Mouse (Mus musculus): ENCODE results near the gene Mlf2. TPM values are rescaled to one million over a fixed set of nuclear protein-coding genes. Genes with fewer than 3 reads are reported as not detected.
A peak's percentile ranks its signal among the peaks of the same experiment; 100 is the strongest.

Mlf2 gene
- polyA plus RNA-seq, 1 experiment, result 737 TPM

DNA sequence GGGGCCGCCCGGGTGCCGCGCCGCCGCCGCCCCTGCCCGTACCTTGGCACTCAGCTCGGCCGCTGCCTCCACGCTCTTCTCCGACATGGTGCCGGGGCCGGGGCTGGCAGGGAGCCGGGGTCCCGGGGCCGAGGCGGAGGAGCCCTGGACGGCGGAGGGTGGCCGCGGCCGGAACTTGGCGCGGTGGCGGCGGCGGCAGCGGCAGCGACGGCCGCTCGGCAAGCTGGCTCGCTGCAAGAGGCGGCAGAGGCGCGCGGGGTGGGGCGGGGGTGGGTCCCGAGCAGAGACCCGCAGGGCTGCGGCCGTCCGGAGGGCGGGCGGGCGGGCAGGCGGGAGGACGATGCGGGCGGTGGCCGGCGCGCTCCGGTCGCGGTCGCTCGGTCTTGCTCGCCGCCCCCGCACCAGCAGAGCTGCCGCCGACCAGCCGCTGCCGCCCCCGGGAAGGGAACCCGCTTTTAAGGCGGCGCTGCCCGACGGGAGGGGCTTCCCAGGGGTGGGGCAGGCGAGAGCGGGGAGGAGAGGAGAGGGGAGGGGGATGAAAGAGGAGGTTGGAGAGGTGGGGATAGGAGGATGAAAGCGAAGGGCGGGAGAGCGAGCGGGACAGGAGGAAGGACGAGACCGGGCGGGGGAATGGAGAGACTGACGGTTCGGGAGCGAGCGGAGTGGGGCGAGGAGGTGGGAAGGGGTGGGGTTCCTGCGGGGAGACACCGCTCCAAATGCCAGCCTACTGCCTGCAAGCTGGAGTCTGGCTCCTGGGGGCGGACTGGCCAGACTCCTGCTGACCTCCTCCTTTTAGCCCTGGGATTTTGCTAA, 13.5 kb upstream of the Mlf2 start:
- TF ChIP-seq POLR2A (IDR thresholded peaks at IDR 0.05; ENCODE audit: extremely low read depth, insufficient read depth, low read length) (peak; percentile 67), CTCF (IDR thresholded peaks at IDR 0.05; ENCODE audit: extremely low read depth, insufficient read depth, low read length) (no peak)
- Histone ChIP-seq H3K27ac (ENCODE audit: insufficient read depth, low read length) (peak overlapping the region; percentile 95), H3K4me3 (ENCODE audit: insufficient read depth, low read length) (peak overlapping the region; percentile 55), H3K4me1 (ENCODE audit: control insufficient read depth, insufficient read depth, low read length) (peaks cover 4% of the 10 kb centered on the region)

DNA sequence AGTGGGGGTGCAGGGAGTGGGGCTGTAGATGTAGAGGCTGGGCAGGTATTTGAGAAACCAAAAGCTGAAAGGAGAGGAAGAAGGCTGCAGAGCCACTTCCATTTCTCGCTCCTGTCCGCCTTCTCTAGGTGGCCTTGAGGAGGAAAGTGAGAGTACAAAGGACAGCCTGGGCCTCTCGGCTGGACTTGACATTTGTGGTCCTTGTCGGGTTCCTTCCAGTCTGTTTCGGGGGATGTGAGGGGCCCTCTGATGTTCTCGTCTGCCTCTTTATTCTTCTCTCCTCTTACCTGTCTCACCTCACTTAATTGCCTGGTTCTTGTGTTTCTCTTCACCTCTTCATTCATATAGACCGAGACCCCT, 12.9 kb upstream of the Mlf2 start:
- Histone ChIP-seq H3K4me1 (ENCODE audit: control insufficient read depth, insufficient read depth, low read length) (peaks cover 4% of the 10 kb centered on the region), H3K27ac (ENCODE audit: insufficient read depth, low read length) (peak overlapping the region; percentile 40), H3K4me3 (ENCODE audit: insufficient read depth, low read length) (peak overlapping the region; percentile 55)
- TF ChIP-seq CTCF (IDR thresholded peaks at IDR 0.05; ENCODE audit: extremely low read depth, insufficient read depth, low read length), result no peak
- TF ChIP-seq POLR2A (IDR thresholded peaks at IDR 0.05; ENCODE audit: extremely low read depth, insufficient read depth, low read length), result no peak

DNA sequence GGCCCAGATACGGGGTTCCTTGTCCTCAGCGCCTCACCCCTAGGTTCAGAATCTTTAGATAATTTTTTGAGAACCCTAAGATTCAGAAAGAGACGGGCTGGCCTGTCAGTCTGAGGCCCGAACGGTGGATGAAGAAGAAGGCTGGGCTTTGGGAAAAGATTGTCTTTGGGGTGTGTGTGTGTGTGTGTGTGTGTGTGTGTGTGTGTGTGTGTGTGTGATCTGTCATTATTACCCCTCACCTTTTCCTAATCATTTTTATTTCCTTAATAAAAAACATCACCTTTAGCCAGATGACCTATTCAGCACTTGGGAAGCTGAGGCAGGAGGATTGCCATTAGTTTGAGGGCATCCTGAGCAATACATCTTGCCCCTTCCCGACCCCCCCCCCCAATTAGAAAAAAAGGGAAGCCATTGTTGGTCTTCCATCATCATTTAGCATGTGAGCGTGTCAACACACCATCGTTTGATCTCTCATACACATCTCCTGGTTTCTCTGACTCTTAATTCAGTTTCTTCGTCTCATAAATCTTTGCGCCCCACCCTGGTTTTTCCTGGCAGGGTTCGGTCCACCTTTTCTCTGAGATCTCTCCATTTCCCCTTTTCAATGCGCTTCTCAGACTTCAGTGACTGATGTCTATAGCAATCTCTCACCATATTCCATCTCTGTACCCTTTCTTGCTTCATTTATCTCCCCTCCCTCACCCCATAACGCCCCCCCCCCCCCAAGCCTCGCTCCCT, 12.1 kb upstream of the Mlf2 start:
- H3K27ac ChIP-seq (ENCODE audit: insufficient read depth, low read length), result peak overlapping the region; percentile 89
- TF ChIP-seq CTCF (IDR thresholded peaks at IDR 0.05; ENCODE audit: extremely low read depth, insufficient read depth, low read length), result no peak
- TF ChIP-seq POLR2A (IDR thresholded peaks at IDR 0.05; ENCODE audit: extremely low read depth, insufficient read depth, low read length), result no peak
- H3K4me3 ChIP-seq (ENCODE audit: insufficient read depth, low read length), result peak overlapping the region; percentile 19; the same call in 1 of the 2 replicates
- peaks cover 4% of the 10 kb centered on the region for H3K4me1 ChIP-seq (ENCODE audit: control insufficient read depth, insufficient read depth, low read length)

DNA sequence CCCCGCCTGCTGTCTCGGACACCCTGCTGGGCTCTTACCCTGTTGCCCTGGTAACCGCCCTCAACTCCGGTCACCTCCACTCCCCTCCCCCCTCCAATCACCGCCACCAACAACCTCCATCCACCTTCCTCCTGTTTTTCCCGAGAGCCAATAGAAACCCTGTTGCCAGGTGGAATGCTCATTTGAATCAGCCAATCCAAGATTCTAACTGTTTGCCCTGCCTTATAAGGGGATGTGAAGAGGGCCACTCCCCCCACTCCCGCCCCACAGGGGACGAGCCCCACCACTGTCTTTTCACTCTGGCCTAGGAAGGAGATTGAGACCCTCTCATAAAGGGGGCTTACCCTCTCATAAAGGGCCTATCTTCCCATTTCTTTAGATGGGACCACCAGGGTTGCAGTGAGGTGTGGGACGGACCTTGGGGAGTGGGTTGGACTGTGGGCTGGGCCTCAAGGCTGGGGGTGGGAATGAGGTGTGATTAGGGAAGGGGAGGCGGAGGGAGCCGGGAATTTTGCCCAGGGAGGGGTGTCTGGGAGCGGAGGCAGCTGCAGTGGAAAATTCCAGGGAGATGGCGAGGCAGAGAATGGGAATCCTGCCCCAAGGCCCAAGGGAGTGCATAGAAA, 11.4 kb upstream of the Mlf2 start, which contains the start of gene Ptms:
Gene Ptms (minus strand): TSS at position 409 of the 623 bp plus-strand sequence.
- Histone ChIP-seq H3K4me1 (ENCODE audit: control insufficient read depth, insufficient read depth, low read length) (peaks cover 3% of the 10 kb centered on the region), H3K27ac (ENCODE audit: insufficient read depth, low read length) (peak within 1 kb of the TSS; percentile 89), H3K4me3 (ENCODE audit: insufficient read depth, low read length) (peak within 1 kb of the TSS; percentile 19)
- no peak for TF ChIP-seq CTCF (IDR thresholded peaks at IDR 0.05; ENCODE audit: extremely low read depth, insufficient read depth, low read length)
- TF ChIP-seq POLR2A (IDR thresholded peaks at IDR 0.05; ENCODE audit: extremely low read depth, insufficient read depth, low read length), result no peak

DNA sequence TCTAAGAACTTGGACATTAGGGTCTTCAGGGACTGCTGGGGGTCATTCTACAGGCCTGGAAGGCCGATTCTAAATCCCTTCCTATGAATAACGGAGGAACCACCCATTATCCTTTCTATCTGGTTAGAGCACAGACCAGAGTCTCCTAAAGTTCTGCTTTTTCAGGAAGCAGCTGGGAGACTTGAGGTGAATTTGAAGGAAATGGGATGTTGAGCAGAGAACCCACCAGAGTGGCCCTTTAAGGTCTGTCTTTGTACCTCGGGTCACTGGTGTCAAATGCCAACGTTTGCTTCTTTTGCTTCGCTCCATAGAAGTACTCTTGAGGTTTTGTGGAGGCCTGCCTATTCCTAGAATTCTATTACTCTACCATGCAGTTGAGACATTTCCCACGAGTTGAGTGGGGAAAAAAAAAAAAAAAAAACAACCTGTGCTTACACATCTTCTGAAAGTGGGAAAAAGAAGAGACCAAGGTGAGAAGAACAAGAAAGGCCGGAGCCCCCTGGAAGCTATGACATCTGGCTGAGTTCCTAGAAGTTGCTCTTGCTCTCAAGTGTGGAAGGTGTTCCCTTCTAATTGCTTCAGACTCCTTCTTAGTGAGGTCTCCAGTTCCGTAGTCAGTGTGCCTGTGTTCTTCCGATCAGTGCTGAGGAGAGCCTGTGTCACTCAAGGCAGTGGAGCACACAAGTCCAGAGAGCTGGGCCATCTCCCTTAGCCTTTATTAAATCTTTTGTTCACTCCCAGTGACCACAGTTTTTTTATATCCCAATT, 10.7 kb upstream of the Mlf2 start:
- Histone ChIP-seq H3K27ac (ENCODE audit: insufficient read depth, low read length) (peak overlapping the region; percentile 57), H3K4me3 (ENCODE audit: insufficient read depth, low read length) (no peak overlapping the region; the same call in 1 of the 2 replicates), H3K4me1 (ENCODE audit: control insufficient read depth, insufficient read depth, low read length) (0 out of 2 replicates have a peak, but pooled peaks cover 1% of the 10 kb centered on the region)
- TF ChIP-seq CTCF (IDR thresholded peaks at IDR 0.05; ENCODE audit: extremely low read depth, insufficient read depth, low read length) (no peak), POLR2A (IDR thresholded peaks at IDR 0.05; ENCODE audit: extremely low read depth, insufficient read depth, low read length) (no peak)

DNA sequence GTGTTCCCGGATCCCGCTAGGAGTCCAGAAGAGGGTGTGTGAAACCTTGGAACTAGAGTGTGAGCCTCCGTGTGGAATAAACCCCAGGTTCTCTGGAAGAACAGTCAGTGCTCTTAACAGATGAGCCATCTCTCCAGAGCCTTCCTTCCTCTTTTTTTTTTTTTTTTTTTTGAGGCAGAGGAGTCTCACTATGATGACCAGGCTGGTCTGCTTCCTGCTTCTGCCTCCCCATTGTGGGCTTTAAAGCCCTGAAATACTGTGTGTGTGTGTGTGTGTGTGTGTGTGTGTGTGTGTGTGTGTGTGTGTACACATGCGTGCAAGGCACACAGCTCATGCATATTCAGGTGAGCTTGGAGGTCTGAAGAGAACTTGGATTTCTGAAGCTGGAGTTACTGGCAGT, 9.6 kb upstream of the Mlf2 start:
- Histone ChIP-seq H3K4me3 (ENCODE audit: insufficient read depth, low read length) (no peak overlapping the region), H3K27ac (ENCODE audit: insufficient read depth, low read length) (0 out of 2 replicates have a peak overlapping the region, but pooled peaks have one; percentile 21)
- TF ChIP-seq CTCF (IDR thresholded peaks at IDR 0.05; ENCODE audit: extremely low read depth, insufficient read depth, low read length) (no peak), POLR2A (IDR thresholded peaks at IDR 0.05; ENCODE audit: extremely low read depth, insufficient read depth, low read length) (no peak)

DNA sequence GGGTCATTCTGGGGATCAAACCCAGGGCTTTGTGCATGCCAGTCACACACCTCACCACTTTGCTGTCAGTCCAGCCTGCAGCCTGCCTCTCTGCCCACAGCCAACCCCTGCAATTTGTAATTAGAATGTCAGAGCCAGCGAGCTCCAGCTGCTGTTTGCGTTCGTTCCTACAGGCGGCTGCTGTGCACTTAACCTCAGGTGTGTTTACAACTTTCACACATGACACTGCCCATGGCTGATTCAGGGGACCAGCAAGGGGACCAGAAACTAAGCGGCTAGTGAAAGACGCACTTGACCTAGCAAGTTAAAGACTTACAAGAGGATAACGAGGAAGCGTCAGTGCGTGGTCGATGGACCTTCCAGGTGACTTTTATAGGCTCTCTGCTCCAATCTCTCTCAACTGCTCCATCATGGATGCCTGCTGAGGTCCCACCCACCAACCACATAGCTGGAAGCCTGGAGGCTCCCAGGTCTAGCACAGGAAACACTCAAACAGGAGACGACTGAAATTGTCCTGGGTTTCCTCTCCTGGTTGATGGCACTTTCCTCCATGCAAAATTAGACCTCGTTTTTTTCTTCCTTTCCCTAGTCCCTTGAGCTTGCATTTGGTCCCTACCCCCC, 5.9 kb upstream of the Mlf2 start:
- TF ChIP-seq CTCF (IDR thresholded peaks at IDR 0.05; ENCODE audit: extremely low read depth, insufficient read depth, low read length) (no peak), POLR2A (IDR thresholded peaks at IDR 0.05; ENCODE audit: extremely low read depth, insufficient read depth, low read length) (no peak)
- no peak overlapping the region for H3K27ac ChIP-seq (ENCODE audit: insufficient read depth, low read length)
- H3K4me1 ChIP-seq (ENCODE audit: control insufficient read depth, insufficient read depth, low read length), result 0 out of 2 replicates have a peak, but pooled peaks cover 1% of the 10 kb centered on the region
- H3K4me3 ChIP-seq (ENCODE audit: insufficient read depth, low read length), result no peak overlapping the region

More for the DNA sequence above, 9.6 kb upstream of the Mlf2 start:
- H3K4me1 ChIP-seq (ENCODE audit: control insufficient read depth, insufficient read depth, low read length), result 0 out of 2 replicates have a peak, but pooled peaks cover 1% of the 10 kb centered on the region

DNA sequence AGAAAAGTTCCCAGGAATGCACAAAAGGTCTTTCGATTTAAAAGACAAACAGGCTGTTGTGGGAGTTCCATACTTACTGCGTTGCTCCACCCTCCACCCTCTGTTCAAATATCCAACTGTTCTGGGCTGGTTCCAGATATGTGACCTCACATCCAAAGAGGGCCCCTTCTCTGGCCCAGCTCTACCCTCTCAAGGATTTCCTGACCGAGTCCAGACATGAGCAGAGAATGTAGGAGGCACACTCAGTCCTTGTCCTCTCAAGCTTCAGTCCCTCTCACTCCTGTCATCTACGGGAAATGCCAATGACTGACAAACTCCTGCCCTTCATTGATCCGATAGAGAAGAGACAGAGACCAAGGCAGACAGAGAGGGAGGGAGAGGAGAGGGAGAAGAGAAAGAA, 5.2 kb upstream of the Mlf2 start:
- TF ChIP-seq POLR2A (IDR thresholded peaks at IDR 0.05; ENCODE audit: extremely low read depth, insufficient read depth, low read length) (no peak), CTCF (IDR thresholded peaks at IDR 0.05; ENCODE audit: extremely low read depth, insufficient read depth, low read length) (no peak)
- Histone ChIP-seq H3K4me1 (ENCODE audit: control insufficient read depth, insufficient read depth, low read length) (0 out of 2 replicates have a peak, but pooled peaks cover 1% of the 10 kb centered on the region), H3K27ac (ENCODE audit: insufficient read depth, low read length) (no peak overlapping the region), H3K4me3 (ENCODE audit: insufficient read depth, low read length) (no peak overlapping the region)

Measured in cortical plate, adult 2 months (tissue).